Mouse (Mus musculus): ENCODE data around the gene Rab11fip5. TPM values are rescaled to one million over a fixed set of nuclear protein-coding genes. Genes with fewer than 3 reads are reported as not detected.
A peak's percentile ranks its signal among the peaks of the same experiment; 100 is the strongest.

Rab11fip5 gene
- polyA plus RNA-seq (2017; shearing (Covaris generic)): under 1 TPM; 0.14 to 0.42 TPM

DNA sequence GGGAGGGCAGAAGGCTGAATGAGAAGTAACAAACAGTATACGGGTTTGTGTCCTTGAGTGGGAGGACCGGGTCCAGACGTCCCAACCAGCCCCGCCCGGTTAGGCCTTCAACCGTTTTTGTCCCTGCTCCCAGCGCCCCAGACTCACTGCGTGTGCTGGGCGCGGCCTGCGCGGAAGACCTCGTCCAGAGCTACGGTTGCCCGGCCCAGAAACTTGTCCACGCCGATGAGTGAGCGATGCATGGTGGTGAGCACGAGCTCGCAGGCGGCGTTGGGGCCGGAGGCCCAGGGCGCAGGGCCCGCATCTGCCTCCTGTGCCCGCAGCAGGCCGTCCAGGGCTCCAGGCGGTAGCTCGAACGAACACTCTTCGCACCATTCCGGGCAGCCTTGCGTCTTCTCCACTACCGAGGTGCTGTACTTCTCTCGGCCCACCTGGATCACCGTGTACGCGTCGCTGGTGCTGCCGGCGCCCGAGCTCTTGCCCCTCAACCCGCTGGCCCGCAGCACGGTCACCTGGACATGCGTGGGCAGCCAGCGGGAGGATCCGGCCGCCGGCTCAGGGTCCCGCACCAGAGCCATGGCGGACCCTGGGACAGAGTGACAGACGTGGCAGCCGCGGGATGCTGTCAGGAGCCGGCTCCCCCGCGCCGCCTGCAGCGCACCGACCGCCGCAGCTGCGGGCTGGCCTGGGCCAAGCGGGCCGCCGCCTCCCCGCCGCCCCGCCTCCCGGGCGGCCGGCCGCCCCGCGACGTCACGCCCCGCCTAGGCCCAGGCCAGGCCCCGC is at the start of gene Rab11fip5:
Gene Rab11fip5 (minus strand): TSS at position 684 of the 783 bp plus-strand sequence.
- ATAC-seq: peak; percentile 24

GRCm38 (mm10) chr6:85423836-85424379 is 49.5 kb upstream of the Rab11fip5 start, which contains the start of gene Noto:
Noto (plus strand) TSS chr6:85423886.
- no peak for ATAC-seq

GRCm38 (mm10) chr6:85419150-85419549 is 44.7 kb upstream of the Rab11fip5 start:
- ATAC-seq: no peak

DNA sequence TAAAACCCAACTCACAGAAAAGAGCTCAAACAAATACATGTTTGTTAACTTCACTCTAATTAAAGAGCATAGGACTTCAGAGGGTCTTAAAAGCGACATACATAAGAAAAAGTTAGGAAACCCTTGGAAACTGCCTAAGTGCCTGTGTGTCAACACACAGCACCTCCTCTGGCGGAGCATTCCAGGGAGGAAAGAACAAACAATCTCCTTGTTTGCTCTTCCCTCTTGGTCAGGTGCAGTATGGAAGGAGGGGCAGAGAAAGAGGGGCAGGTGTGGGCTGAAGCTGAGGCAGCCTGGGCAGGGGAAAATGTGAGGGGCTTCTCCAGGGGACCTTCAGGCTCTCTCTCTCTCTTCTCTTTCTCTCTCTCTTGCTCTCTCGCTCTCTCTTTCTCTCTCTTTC is 41.4 kb upstream of the Rab11fip5 start:
- no peak for ATAC-seq

GRCm38 (mm10) chr6:85410771-85411273 is 36.4 kb upstream of the Rab11fip5 start:
- ATAC-seq: peak; percentile 47

- ATAC-seq: no peak
These were observed 34.6 kb upstream of the Rab11fip5 start for GRCm38 (mm10) chr6:85409003-85409402.

DNA sequence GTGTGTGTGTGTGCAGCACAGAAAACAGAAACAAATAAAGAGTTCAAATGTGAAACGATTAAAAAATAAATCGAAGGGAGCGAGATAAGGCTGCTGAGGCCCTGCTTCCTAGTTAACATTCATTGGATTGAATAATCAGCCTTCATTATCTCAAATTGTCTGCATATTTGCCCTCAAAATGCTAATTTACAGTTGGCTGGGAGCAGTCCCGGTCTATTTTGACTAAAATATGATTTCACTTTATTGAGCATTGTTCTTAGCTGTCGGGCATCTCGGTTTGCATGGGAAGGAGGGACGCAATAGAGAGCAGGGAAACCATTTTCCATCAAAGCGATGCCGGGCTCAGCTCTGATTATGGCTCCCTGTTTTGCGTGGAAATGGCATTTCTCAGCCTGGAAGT is 28.6 kb upstream of the Rab11fip5 start:
- no peak for ATAC-seq

DNA sequence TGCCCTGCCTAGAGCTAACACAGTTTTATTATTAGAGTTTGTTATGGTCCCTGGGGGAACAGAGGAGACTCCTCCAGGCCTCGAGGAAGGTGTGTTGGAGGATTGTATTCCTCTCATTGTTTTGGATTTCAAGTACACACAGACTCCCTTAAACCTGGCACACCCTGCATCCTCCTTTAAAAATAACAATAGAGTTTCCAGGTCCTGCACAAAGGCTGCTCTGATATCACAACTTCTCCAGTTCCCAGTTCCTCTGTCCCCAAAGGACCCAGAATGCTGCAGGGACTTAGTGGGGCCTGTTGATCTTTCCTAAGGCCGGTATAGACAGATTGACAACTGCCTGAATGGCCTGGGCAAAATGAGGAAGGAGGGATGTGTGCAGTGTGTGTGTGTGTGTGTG is 28.2 kb upstream of the Rab11fip5 start:
- ATAC-seq: no peak

- ATAC-seq: no peak
These were observed 25.3 kb upstream of the Rab11fip5 start for GRCm38 (mm10) chr6:85399715-85400114.

- no peak for ATAC-seq
These were observed 22.7 kb upstream of the Rab11fip5 start for GRCm38 (mm10) chr6:85397165-85397564.

DNA sequence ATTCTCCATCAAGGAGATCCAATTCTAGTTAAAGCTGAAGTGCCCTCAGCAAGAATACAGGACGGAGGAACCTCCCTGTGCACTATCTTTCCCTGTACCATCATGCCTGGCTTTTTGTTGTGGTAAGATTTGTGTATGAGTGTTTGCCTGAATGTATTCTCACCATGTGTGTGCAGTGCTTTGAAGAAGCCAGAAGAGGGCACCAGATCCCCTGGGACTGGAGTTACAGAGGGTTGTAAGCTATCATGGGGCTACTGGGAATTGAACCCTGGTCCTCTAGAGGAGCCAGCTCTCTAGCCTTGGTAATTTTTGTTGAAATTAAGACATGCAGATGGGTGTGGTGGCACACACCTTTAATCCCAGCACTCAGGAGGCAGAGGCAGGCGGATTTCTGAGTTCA is 20.9 kb upstream of the Rab11fip5 start:
- ATAC-seq: no peak

GRCm38 (mm10) chr6:85391803-85392202 is 17.4 kb upstream of the Rab11fip5 start:
- peak; percentile 60 for ATAC-seq

DNA sequence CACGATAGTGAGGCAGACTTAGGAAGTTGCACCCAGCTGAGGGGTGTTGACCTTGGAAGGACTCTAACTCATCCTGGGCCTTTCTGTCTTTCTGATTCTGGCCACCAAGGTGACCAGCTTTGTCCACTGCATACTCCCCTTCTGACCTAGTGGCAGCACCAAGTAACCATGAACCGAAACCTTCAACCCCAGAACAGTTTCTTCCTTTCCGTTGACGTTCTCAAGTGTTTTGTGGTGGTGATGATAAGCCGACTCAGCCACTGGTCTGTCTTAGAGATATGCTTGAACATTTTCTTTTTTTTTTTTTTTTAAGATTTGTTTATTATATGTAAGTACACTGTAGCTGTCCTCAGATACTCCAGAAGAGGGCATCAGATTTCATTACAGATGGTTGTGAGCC is 14.2 kb upstream of the Rab11fip5 start:
- ATAC-seq: no peak

GRCm38 (mm10) chr6:85382791-85383190 is 8.4 kb upstream of the Rab11fip5 start:
- ATAC-seq: no peak

DNA sequence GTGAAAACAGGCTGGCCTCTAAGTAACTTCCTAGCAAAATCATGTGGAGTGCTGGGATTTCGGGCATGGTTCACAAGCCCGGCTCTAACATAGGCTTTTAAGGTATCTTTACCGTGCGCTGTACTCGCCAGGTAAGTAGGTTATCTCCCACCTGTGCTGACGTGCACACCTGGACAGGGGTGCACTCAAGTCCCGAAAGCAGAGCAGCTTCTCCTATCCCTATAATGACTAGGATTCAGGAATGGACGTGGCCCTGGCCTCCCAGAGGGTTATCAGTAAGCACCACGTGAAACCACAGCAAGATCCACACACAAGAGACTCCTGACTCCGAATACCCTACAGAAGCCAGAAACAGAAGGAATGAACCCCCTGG is 7.2 kb upstream of the Rab11fip5 start:
- ATAC-seq: no peak

DNA sequence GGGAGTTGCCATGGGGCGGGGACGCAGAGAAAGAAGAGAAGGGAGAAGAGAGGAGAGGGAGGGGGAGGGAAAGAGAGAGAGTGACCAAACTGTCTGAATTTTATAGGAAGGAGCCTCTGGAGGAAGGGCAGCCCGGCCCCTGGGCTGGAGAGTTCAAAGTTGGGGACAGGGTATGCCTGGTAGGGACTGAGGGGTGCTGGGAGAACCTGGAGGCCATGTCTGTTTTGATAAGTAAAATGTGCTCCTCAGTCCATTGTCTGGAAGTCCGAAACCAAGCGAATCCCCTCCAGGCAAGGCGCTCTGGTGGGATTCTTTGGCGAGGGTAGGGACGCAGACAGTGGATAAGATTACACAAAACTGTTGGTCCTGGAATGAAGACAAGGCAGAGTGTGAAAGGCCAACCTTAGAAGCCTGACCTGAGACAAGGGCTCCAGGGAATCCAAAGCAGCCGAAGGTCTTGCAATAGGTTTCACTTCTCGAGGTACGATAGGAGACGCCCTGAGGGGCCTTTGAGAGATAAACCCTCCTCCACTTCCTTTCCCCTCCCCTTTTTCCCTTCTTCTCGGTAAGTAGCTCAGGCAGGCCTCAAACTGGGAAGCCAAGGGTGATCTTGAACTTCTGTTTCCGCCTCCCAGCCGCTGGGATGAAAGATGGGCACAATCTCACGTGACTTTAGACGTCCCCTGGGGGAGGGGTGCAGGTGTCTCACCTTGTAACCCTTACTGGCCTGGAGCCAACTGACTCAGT is 6.6 kb upstream of the Rab11fip5 start:
- no peak for ATAC-seq

- ATAC-seq: peak; percentile 90
These were observed 5.9 kb upstream of the Rab11fip5 start for GRCm38 (mm10) chr6:85380201-85380900.

DNA sequence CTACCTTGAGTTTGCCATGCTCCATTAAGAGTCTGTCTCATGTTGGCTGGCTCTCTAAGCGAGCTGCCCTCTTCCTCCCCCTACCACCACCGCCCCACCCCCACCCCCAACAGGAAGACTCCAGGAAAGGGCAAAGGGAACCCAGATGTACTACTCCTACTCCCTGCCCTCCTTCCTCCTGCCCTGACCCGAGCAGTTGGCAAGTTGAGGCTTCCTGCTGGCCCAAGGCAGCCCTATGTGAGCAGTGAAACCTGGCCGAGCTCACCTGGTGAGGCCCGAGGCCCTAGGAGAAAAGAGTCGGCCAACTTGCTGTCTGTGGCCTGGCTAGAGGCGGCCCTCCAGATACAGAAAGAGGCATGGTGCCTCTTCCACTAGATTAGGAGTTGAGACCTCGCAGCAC is 4.2 kb upstream of the Rab11fip5 start:
- ATAC-seq: no peak

DNA sequence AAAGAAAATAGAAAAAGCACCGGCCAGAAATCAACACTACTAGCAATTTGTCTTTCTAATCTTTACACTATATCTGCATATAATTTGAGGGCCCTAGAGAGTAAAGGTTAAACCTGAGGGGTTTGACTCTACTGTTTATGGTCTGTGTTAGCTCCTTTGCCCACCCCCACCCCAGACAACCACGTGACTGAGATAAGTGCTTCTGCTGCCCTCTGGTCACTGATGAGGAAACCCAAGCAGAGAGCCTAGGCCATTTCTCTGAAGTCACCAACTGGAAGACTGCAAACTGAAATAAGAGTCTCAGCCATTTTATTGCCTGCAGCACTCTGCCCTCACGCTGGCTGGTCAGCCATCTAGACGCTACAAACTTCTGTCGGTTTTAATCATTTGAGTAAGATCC is 3.4 kb upstream of the Rab11fip5 start:
- ATAC-seq: no peak

DNA sequence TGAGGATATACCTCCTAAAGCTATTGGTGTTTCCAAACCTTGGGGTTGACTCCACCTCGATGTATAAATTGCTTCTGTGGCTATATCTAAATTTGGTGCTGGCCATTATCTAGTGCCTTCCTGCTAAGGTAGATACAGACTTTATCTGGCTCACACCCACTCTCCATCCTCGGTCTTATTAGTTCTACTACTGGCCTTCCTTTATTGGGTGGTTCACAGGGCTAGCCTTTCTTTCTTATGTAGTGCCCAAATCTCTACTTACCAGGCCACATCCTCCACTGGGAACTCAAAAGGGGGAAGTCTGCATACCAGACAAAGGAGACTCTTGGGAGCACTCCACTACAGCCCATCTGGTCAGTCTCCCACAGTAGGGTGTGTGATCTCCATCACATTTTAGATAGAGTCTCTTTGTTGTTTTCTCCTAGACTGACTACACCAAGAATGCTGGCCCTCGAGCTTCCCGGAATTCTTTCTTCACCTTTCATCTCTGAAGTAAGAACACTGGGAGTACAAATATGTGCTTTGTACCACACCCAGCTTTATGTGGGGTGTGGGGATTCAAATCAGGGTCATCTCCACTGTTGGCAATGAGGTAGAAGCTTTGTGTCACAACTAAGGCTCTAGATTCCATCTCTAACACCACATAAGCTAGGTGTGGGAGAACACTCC is 2.8 kb upstream of the Rab11fip5 start:
- ATAC-seq: no peak

DNA sequence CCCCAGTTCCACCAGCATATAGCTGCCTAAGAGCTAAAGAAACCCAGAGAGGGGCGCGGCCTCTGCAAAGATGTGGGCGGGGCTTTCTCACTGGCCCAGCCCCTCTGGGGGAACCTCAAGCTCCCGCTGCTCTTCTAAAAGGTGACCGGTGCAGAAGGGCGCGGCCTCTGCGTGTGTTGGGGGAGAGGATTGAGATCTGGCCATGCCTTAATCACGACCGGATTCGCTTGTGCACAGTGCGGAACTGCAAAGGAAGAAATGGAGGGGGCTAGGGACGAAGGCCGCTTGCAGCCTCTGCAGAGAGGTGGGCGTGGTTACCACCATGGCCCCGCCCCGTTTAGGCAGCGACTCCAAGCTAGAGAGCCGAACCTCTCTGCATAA is 290 bp upstream of the Rab11fip5 start:
- ATAC-seq: peak; percentile 97

Data from CD4-positive, CD25-positive, alpha-beta regulatory T cell, adult 4 months (primary cell).